Mouse (Mus musculus): ENCODE measurements at regions not wholly inside any gene's neighbourhood (a gene's known extent, or its start where the extent isn't known, plus 50 kb on each side); places are given as distances from the start of the nearest gene placed in this dataset.

DNA sequence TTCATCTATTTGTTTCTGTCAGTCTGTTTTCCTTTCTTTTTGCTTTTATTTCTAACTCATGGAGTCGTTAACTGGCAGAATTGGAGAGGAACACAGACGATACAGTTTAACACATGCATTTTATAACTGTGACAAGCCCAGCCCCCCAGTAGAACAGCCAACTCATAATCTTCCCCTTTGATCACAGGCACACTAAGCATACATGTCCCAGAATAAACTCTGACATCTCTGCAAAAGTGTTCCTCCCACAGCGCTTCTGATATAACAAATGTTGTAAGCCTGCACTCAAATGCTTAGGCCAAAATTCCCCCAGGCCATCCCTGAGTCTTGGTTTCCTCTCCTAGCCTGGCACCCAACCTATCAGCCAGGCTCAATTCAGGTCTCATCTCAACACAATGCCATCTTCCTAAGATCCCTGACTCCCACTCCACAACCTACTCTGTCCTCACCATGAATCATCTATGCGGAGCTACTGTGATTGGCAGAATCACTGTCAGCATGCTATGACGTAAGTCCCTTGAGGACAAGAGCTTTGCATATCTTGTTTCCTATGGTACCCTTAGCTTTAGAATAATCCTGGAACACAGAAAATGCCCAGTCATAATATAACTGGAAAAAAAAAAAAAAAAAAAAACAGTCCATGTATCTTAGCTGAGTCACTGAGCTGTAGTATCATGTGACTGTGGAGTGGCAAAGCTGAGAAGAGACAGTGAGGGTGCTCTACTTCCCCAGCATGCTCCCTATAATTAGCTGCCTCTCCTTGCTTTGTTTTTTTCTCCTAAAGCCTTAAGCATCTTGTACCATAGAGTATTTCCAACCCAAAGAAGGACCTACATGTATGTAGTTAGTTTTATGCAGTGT lies 146.7 kb downstream of the Plk2 start:
- no peaks in the 10 kb centered on the region for H3K4me1 ChIP-seq (ENCODE audit: control insufficient read depth in 1 of 2, insufficient read depth in 2 of 2, low read length in 2 of 2)
- no peak overlapping the region for H3K9ac ChIP-seq (ENCODE audit: control insufficient read depth, low read depth, low read length, poor library complexity, severe bottlenecking)
- H3K9me3 ChIP-seq (replicated peaks; ENCODE audit: insufficient read depth, low read length) = no peaks in the 10 kb centered on the region
- TF ChIP-seq ZNF384 (IDR thresholded peaks at IDR 0.05; ENCODE audit: low read depth, low read length) (0 out of 2 replicates have a peak, but pooled peaks have one; percentile 8), MAFK (IDR thresholded peaks at IDR 0.05; ENCODE audit: borderline replicate concordance, low read depth, low read length) (no peak)
- DNase-seq (ENCODE audit: low read depth, low spot score) = no peak
- no peaks in the 10 kb centered on the region for H3K79me2 ChIP-seq (ENCODE audit: control insufficient read depth, insufficient read depth, low read length, poor library complexity)
- H3K27me3 ChIP-seq (ENCODE audit: control insufficient read depth in 1 of 2, insufficient read depth in 2 of 2, low read length in 2 of 2) = no peaks in the 10 kb centered on the region
- H3K27ac ChIP-seq (ENCODE audit: control insufficient read depth, low read depth, low read length) = no peak overlapping the region
- H3K36me3 ChIP-seq (ENCODE audit: control insufficient read depth in 1 of 2, insufficient read depth in 2 of 2, low read length in 2 of 2) = no peaks in the 10 kb centered on the region
- H3K4me3 ChIP-seq (ENCODE audit: control insufficient read depth in 1 of 2, insufficient read depth in 1 of 2, low read depth in 2 of 2, low read length in 2 of 2) = no peak overlapping the region

DNA sequence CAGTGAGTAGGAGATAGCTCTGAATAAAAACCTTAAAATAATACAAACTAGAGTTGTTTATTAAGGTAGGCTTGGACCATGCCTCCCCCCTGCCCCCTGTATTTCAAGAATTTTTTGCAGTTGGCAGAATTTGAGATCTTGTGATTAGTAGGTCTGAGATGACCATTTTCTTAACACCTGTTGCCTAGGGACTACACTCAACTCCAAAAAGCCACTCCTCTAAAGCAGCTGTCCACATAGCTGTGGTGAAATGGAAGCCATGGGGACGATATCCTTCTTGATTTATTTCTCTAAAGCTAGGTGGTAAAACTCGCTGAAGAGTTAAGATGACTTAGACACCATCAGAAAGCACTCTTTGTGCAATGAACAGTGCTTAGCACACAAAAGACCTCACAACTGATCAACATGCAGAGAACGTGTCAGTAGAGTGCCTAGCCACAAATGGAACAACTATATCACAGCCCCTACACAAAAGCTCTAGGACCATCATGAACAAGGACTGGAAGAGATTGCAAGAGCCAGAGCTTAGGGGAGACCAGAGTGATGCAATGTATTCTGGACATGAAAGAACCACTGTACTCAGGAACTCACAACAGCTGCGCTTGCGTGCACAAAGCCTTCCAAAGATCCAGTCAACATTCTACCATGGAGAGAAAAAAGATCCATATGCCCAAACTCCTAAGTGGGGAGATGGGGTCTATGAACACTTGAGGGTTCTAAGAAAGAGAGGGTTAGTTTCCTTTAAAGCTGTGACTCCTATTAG lies 147.6 kb downstream of the Plk2 start:
- Histone ChIP-seq H3K4me3 (ENCODE audit: control insufficient read depth in 1 of 2, insufficient read depth in 1 of 2, low read depth in 2 of 2, low read length in 2 of 2) (no peak overlapping the region), H3K79me2 (ENCODE audit: control insufficient read depth, insufficient read depth, low read length, poor library complexity) (no peaks in the 10 kb centered on the region), H3K36me3 (ENCODE audit: control insufficient read depth in 1 of 2, insufficient read depth in 2 of 2, low read length in 2 of 2) (no peaks in the 10 kb centered on the region), H3K27ac (ENCODE audit: control insufficient read depth, low read depth, low read length) (no peak overlapping the region), H3K4me1 (ENCODE audit: control insufficient read depth in 1 of 2, insufficient read depth in 2 of 2, low read length in 2 of 2) (no peaks in the 10 kb centered on the region), H3K27me3 (ENCODE audit: control insufficient read depth in 1 of 2, insufficient read depth in 2 of 2, low read length in 2 of 2) (no peaks in the 10 kb centered on the region), H3K9ac (ENCODE audit: control insufficient read depth, low read depth, low read length, poor library complexity, severe bottlenecking) (no peak overlapping the region), H3K9me3 (replicated peaks; ENCODE audit: insufficient read depth, low read length) (no peaks in the 10 kb centered on the region)
- TF ChIP-seq GATA1 (IDR thresholded peaks at IDR 0.05; ENCODE audit: low read depth, low read length) = no peak
- TF ChIP-seq ZC3H11A (IDR thresholded peaks at IDR 0.05; ENCODE audit: low read depth, low read length) = no peak
- TF ChIP-seq POLR2AphosphoS5 (IDR thresholded peaks at IDR 0.05; ENCODE audit: borderline replicate concordance, low read depth, low read length) = no peak
- no peak for TF ChIP-seq ZMIZ1 (IDR thresholded peaks at IDR 0.05; ENCODE audit: low read depth, low read length)
- TF ChIP-seq SIN3A (IDR thresholded peaks at IDR 0.05; ENCODE audit: low read length) = no peak
- TF ChIP-seq MYB (IDR thresholded peaks at IDR 0.05; ENCODE audit: low read depth, low read length) = no peak
- no peak for TF ChIP-seq MAZ (IDR thresholded peaks at IDR 0.05; ENCODE audit: low read depth, low read length)
- TF ChIP-seq BHLHE40 (IDR thresholded peaks at IDR 0.05; ENCODE audit: borderline replicate concordance, low read depth, low read length) = no peak
- TF ChIP-seq CHD2 (IDR thresholded peaks at IDR 0.05; ENCODE audit: low read length) = no peak
- TF ChIP-seq USF2 (IDR thresholded peaks at IDR 0.05; ENCODE audit: borderline replicate concordance in 1 of 2, insufficient read depth in 1 of 2, low read depth in 1 of 2, low read length in 2 of 2) = no peak
- TF ChIP-seq GABPA (IDR thresholded peaks at IDR 0.05; ENCODE audit: low read depth, low read length) = no peak
- no peak for TF ChIP-seq MYC (IDR thresholded peaks at IDR 0.05; ENCODE audit: low read depth, low read length)
- no peak for TF ChIP-seq EP300 (IDR thresholded peaks at IDR 0.05; ENCODE audit: low read depth in 1 of 2, low read length in 2 of 2)
- no peak for TF ChIP-seq CTCF (IDR thresholded peaks at IDR 0.05 in 2 of 3, conservative IDR thresholded peaks at IDR 0.05 in 1 of 3; ENCODE audit: control insufficient read depth in 1 of 3, insufficient read depth in 1 of 3, low read depth in 2 of 3, low read length in 3 of 3, poor library complexity in 1 of 3, severe bottlenecking in 1 of 3)
- TF ChIP-seq USF1 (IDR thresholded peaks at IDR 0.05; ENCODE audit: low read depth, low read length) = no peak
- TF ChIP-seq JUND (IDR thresholded peaks at IDR 0.05; ENCODE audit: low read depth, low read length) = no peak
- no peak for DNase-seq (ENCODE audit: low read depth, low spot score)
